ENCODE assay signal across 10 mouse cellular contexts in genomic region chr13:13481875-13482674, GRCm38 (mm10). TPM values are rescaled to one million over a fixed set of nuclear protein-coding genes. Genes with fewer than 3 reads are reported as not detected.
A peak's percentile ranks its signal among the peaks of the same experiment; 100 is the strongest.
DNase-seq lines count a peak whose midpoint lies in the region; ATAC-seq and TF ChIP-seq lines count a peak whose summit lies in the region.
"Had no signal": no experiment of that assay in that cellular context is flagged by ENCODE, and none has a peak within 500 bp of the region (broad histone marks: within the 10 kb centered on the region; RNA-seq: fewer than 3 reads in every experiment).

No protein-coding gene starts in this region.

- no peaks in the 10 kb centered on the region for H3K79me2 ChIP-seq in heart, adult 2 months (replicated peaks; ENCODE audit: control insufficient read depth, insufficient read depth, low read length)

- peak; percentile 61; the same call in 1 of the 2 replicates for ATAC-seq in hindbrain, embryonic 14.5 days (ENCODE audit: low FRiP score)
- ATAC-seq in neural tube, embryonic 11.5 days (ENCODE audit: insufficient read depth, low FRiP score, low TSS enrichment) = peak; percentile 51

- no peak for TF ChIP-seq POLR2A in heart, adult 2 months (IDR thresholded peaks at IDR 0.05; ENCODE audit: insufficient read depth, low read depth, low read length)

- WGBS in heart, adult 2 months = 81% methylated on average over 16 of the region's 16 CpGs
- 65% methylated on average over 16 of the region's 16 CpGs for WGBS in hindbrain, embryonic 14.5 days
- WGBS in neural tube, embryonic 11.5 days = 72% methylated on average over 16 of the region's 16 CpGs

- no peaks in the 10 kb centered on the region for H3K9me3 ChIP-seq in hindbrain, embryonic 14.5 days (ENCODE audit: control insufficient read depth, low read length)
- no peaks in the 10 kb centered on the region for H3K9me3 ChIP-seq in neural tube, embryonic 11.5 days (ENCODE audit: control insufficient read depth, low read length)
- H3K9me3 ChIP-seq: heart, embryonic 10.5 days had no signal

- peaks cover 5% of the 10 kb centered on the region for H3K4me1 ChIP-seq in heart, adult 2 months (ENCODE audit: control insufficient read depth, insufficient read depth, low read length)
- H3K4me1 ChIP-seq in hindbrain, embryonic 14.5 days (replicated peaks; ENCODE audit: control insufficient read depth, insufficient read depth, low read length) = no peaks in the 10 kb centered on the region
- H3K4me1 ChIP-seq in neural tube, embryonic 11.5 days (ENCODE audit: control insufficient read depth, insufficient read depth, low read length) = peaks cover 8% of the 10 kb centered on the region

- TF ChIP-seq EP300 in heart, adult 2 months (IDR thresholded peaks at IDR 0.05; ENCODE audit: insufficient read depth, low read depth, low read length) = no peak

- peak overlapping the region; percentile 61 for H3K27ac ChIP-seq in heart, adult 2 months
- peak overlapping the region; percentile 55; the same call in 1 of the 2 replicates for H3K27ac ChIP-seq in hindbrain, embryonic 14.5 days
- peak overlapping the region; percentile 50 for H3K27ac ChIP-seq in neural tube, embryonic 11.5 days (ENCODE audit: low read depth, low read length)
- H3K27ac ChIP-seq: heart, embryonic 10.5 days had no signal

- H3K27me3 ChIP-seq in heart, adult 2 months (ENCODE audit: control insufficient read depth, insufficient read depth, low read length) = no peaks in the 10 kb centered on the region
- no peaks in the 10 kb centered on the region for H3K27me3 ChIP-seq in hindbrain, embryonic 14.5 days (ENCODE audit: control insufficient read depth, insufficient read depth, low read length)
- no peaks in the 10 kb centered on the region for H3K27me3 ChIP-seq in neural tube, embryonic 11.5 days (ENCODE audit: control insufficient read depth, insufficient read depth, low read length)

- no peak for DNase-seq in heart, adult 2 months
- no peak for DNase-seq in heart, postnatal 14 days
- DNase-seq in embryo, embryonic 11 days = peak; percentile 39
- no peak for DNase-seq in hindbrain, embryonic 14.5 days (ENCODE audit: low spot score)
- peak; percentile 17 for DNase-seq in neural tube, embryonic 11.5 days (ENCODE audit: low spot score)
- no peak for DNase-seq in lung, postnatal 10 days
- DNase-seq in kidney, postnatal 36 days = no peak
- DNase-seq in urinary bladder, postnatal 36 days (ENCODE audit: low spot score in 2 of 2) = no peak
- DNase-seq: kidney, adult 9 months had no signal

- no peaks in the 10 kb centered on the region for H3K36me3 ChIP-seq in heart, adult 2 months (ENCODE audit: control insufficient read depth, insufficient read depth, low read length)
- H3K36me3 ChIP-seq in hindbrain, embryonic 14.5 days (replicated peaks; ENCODE audit: control insufficient read depth, insufficient read depth) = no peaks in the 10 kb centered on the region
- no peaks in the 10 kb centered on the region for H3K36me3 ChIP-seq in neural tube, embryonic 11.5 days (ENCODE audit: control insufficient read depth, insufficient read depth, low read length)

- no peak overlapping the region for H3K4me2 ChIP-seq in hindbrain, embryonic 14.5 days (replicated peaks)
- H3K4me2 ChIP-seq in neural tube, embryonic 11.5 days (ENCODE audit: low read depth) = no peak overlapping the region

- no peak overlapping the region for H3K9ac ChIP-seq in heart, adult 2 months (ENCODE audit: low read depth, low read length)
- no peak overlapping the region for H3K9ac ChIP-seq in hindbrain, embryonic 14.5 days
- no peak overlapping the region for H3K9ac ChIP-seq in neural tube, embryonic 11.5 days (ENCODE audit: low read length)

- intact Hi-C loops in heart, adult 2 months (cut with DNase I) = no loop called here
- intact Hi-C loops in heart, postnatal 14 days (cut with DNase I) = no loop called here

- H3K4me3 ChIP-seq in heart, adult 2 months = no peak overlapping the region
- no peak overlapping the region for H3K4me3 ChIP-seq in hindbrain, embryonic 14.5 days (replicated peaks; ENCODE audit: low read length)
- no peak overlapping the region for H3K4me3 ChIP-seq in neural tube, embryonic 11.5 days (ENCODE audit: low read depth, low read length)
- H3K4me3 ChIP-seq: heart, embryonic 10.5 days had no signal

- no peak for TF ChIP-seq CTCF in heart, adult 2 months (IDR thresholded peaks at IDR 0.05)

RNA-seq across cellular contexts. Expression of gene Nid1, which starts 44.7 kb away (rescaled TPM):
- total RNA-seq in heart, adult 2 months (2021) = 10 to 100 TPM; 55.5 to 59.9 TPM
- polyA plus RNA-seq in heart, adult 2 months (2012; rRNA removed) = 62.5 and 99.5 TPM in 2 replicates
- 100 to 1,000 TPM; 174 to 192 TPM for total RNA-seq in heart, postnatal 14 days (2021)
- 72.9 and 77.3 TPM in 2 replicates for polyA plus RNA-seq in hindbrain, embryonic 14.5 days (2014; fragmentation: Nextera tagmentation; extraction: Ambion mirVana)
- polyA plus RNA-seq in neural tube, embryonic 11.5 days (2014; fragmentation: Nextera tagmentation; extraction: Ambion mirVana) = 53.1 and 54.3 TPM in 2 replicates

Comparison
In these comparisons a context has a peak if more than half of its experiments do, and no peak if none do; other contexts are left out.
1. DNase-seq: peak in embryo, embryonic 11 days (single experiment) and neural tube, embryonic 11.5 days (single experiment); none in heart, adult 2 months (0 of 2), heart, postnatal 14 days (0 of 2), hindbrain, embryonic 14.5 days (single experiment), lung, postnatal 10 days (single experiment), kidney, postnatal 36 days (0 of 2) and urinary bladder, postnatal 36 days (0 of 2).
2. Peak in every context shown above with its lines, with median percentiles within 50 percentile points of each other: H3K27ac ChIP-seq.